Mouse (Mus musculus): Measurements from ENCODE around the gene Hist1h1t. TPM values are rescaled to one million over a fixed set of nuclear protein-coding genes. Genes with fewer than 3 reads are reported as not detected.

The Hist1h1t gene
- polyA plus RNA-seq, 1 experiment = not detected

DNA sequence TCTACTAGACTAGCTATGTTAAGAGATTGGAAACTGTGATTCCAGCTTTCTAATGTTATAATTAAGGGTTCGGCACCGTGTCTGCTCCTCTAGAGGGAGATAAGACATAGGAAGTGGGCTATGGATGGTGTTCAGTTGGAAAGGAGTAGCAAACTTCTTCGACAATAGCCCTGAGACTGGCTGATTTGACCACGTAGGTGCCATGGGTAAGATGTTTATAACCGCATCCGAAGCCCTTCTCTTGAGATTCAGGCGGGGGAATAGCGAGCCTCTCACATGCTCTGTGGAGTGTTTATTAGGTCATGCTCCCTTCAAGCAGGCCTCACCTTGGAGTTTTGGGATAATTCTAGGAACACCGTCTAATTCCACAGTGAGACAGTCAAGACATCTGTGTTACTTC lies 658 bp upstream of the Hist1h1t start:
- Histone ChIP-seq H3K4me3 (ENCODE audit: insufficient read depth, low read depth, low read length) (no peak overlapping the region), H3K36me3 (ENCODE audit: control insufficient read depth, insufficient read depth, low read length) (no peaks in the 10 kb centered on the region; the same call in 1 of the 2 replicates), H3K27me3 (replicated peaks; ENCODE audit: control insufficient read depth, insufficient read depth, low read length) (no peaks in the 10 kb centered on the region), H3K4me1 (ENCODE audit: control insufficient read depth, insufficient read depth, low read length) (peaks cover 13% of the 10 kb centered on the region; the same call in 1 of the 2 replicates), H3K27ac (ENCODE audit: insufficient read depth, low read depth, low read length) (no peak overlapping the region)
- 94% methylated on average over 9 of the region's 9 CpGs for WGBS
- DNase-seq = no peak
- TF ChIP-seq POLR2A (IDR thresholded peaks at IDR 0.05; ENCODE audit: low read depth, low read length) = no peak
- TF ChIP-seq CTCF (conservative IDR thresholded peaks at IDR 0.05; ENCODE audit: insufficient read depth, insufficient read length, low read depth, low read length) = no peak

DNA sequence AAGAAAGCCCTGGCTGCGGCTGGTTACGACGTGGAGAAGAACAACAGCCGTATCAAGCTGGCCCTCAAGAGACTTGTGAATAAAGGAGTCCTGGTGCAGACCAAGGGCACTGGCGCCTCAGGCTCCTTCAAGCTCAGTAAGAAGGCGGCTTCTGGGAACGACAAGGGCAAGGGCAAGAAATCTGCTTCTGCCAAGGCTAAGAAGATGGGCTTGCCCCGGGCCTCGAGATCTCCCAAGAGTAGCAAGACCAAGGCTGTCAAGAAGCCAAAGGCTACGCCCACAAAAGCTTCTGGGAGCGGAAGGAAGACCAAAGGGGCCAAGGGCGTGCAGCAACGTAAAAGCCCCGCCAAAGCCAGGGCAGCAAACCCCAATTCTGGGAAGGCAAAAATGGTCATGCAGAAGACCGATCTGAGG lies 454 bp downstream of the Hist1h1t start:
- H3K27ac ChIP-seq (ENCODE audit: insufficient read depth, low read depth, low read length) = no peak overlapping the region
- peaks cover 13% of the 10 kb centered on the region; the same call in 1 of the 2 replicates for H3K4me1 ChIP-seq (ENCODE audit: control insufficient read depth, insufficient read depth, low read length)
- peak; percentile 28 for DNase-seq
- WGBS = 71% methylated on average over 15 of the region's 15 CpGs
- TF ChIP-seq CTCF (conservative IDR thresholded peaks at IDR 0.05; ENCODE audit: insufficient read depth, insufficient read length, low read depth, low read length) (no peak), POLR2A (IDR thresholded peaks at IDR 0.05; ENCODE audit: low read depth, low read length) (no peak)
- no peak overlapping the region for H3K4me3 ChIP-seq (ENCODE audit: insufficient read depth, low read depth, low read length)
- no peaks in the 10 kb centered on the region; the same call in 1 of the 2 replicates for H3K36me3 ChIP-seq (ENCODE audit: control insufficient read depth, insufficient read depth, low read length)
- H3K27me3 ChIP-seq (replicated peaks; ENCODE audit: control insufficient read depth, insufficient read depth, low read length) = no peaks in the 10 kb centered on the region

DNA sequence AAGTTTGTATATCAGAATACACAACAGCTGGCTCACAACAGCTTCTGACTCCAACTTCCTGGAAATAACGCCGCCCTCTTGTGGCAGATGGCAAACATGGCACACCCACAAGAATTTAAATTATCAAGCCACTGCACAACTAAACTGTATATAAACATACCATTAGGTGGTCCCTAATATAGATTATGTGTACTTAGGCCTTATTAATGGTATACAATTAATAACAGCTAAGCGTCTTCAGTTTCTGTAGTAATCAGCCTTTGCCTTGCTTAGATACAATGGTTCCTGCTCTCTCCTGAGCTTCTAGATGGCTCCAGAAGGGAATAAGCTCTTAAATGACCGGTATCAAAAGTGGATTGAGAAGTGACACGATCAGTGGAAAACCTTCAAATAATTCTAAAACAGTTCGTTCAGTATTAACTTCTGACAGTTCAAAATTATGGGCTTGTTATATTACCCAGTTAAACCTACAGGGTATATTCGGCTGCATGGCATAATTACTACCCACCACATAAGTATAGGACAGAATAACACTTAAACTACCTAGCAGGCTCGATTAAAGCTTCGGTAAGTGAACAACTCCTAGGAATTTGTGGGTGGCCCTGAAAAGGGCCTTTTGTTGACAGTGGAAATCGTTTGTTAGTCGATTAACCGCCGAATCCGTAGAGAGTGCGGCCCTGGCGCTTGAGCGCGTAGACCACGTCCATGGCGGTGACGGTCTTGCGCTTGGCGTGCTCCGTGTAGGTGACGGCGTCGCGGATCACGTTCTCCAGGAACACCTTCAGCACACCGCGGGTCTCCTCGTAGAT lies 2.1 kb downstream of the Hist1h1t start:
- under 1% methylated on average over 30 of the region's 32 CpGs for WGBS
- TF ChIP-seq CTCF (conservative IDR thresholded peaks at IDR 0.05; ENCODE audit: insufficient read depth, insufficient read length, low read depth, low read length) (peak; percentile 73), POLR2A (IDR thresholded peaks at IDR 0.05; ENCODE audit: low read depth, low read length) (no peak)
- Histone ChIP-seq H3K27me3 (replicated peaks; ENCODE audit: control insufficient read depth, insufficient read depth, low read length) (no peaks in the 10 kb centered on the region), H3K36me3 (ENCODE audit: control insufficient read depth, insufficient read depth, low read length) (no peaks in the 10 kb centered on the region), H3K27ac (ENCODE audit: insufficient read depth, low read depth, low read length) (peak overlapping the region; percentile 15; the same call in 1 of the 2 replicates), H3K4me1 (ENCODE audit: control insufficient read depth, insufficient read depth, low read length) (peaks cover 13% of the 10 kb centered on the region; the same call in 1 of the 2 replicates), H3K4me3 (ENCODE audit: insufficient read depth, low read depth, low read length) (peak overlapping the region; percentile 51)
- DNase-seq = peak; percentile 67

DNA sequence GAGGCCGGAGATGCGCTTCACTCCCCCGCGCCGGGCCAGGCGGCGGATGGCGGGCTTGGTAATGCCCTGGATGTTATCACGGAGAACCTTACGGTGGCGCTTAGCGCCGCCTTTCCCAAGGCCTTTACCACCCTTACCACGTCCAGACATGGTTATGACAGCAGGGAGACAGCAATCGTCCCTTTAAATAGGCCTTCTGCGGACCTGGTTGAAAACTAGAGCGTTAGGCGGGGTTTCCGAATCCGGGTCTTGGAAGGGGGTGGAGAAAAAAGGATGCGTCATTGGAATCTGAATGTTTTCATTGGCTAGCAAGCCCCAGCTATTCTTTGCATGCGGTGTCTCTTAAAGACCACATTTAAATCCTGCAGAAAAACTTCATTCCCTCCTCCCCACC lies 2.7 kb downstream of the Hist1h1t start, which contains the start of gene Hist1h4c:
TSS of gene Hist1h4c (minus strand) at position 155 of the 394 bp plus-strand sequence.
- WGBS = under 1% methylated on average over 22 of the region's 22 CpGs
- peak within 1 kb of the TSS; percentile 15; the same call in 1 of the 2 replicates for H3K27ac ChIP-seq (ENCODE audit: insufficient read depth, low read depth, low read length)
- H3K4me1 ChIP-seq (ENCODE audit: control insufficient read depth, insufficient read depth, low read length) = peaks cover 9% of the 10 kb centered on the region; the same call in 1 of the 2 replicates
- H3K27me3 ChIP-seq (replicated peaks; ENCODE audit: control insufficient read depth, insufficient read depth, low read length) = no peaks in the 10 kb centered on the region
- no peaks in the 10 kb centered on the region for H3K36me3 ChIP-seq (ENCODE audit: control insufficient read depth, insufficient read depth, low read length)
- TF ChIP-seq POLR2A (IDR thresholded peaks at IDR 0.05; ENCODE audit: low read depth, low read length) (peak; percentile 99), CTCF (conservative IDR thresholded peaks at IDR 0.05; ENCODE audit: insufficient read depth, insufficient read length, low read depth, low read length) (0 out of 2 replicates have a peak, but pooled peaks have one; percentile 19)
- peak; percentile 99 for DNase-seq
- peak within 1 kb of the TSS; percentile 51 for H3K4me3 ChIP-seq (ENCODE audit: insufficient read depth, low read depth, low read length)

DNA sequence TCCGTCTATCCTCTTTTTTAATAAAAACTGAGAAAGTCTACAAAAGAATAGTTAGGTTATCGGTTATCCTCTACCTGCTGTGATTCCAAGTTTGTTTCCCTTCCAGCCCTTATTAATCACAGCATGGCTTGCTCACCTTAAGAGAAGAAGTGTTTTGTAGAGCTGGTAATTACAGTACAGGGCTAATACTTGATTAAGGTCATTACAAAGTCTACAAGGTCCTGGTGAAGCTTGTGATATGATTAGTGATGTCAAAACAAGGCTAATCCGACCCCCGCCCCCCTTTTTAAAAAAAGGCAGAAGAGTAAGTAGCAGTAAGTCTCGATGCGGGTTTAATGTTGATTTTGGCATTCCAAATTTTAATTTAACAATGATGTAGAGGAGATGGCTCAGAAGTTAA lies 3.4 kb downstream of the Hist1h1t start:
- TF ChIP-seq POLR2A (IDR thresholded peaks at IDR 0.05; ENCODE audit: low read depth, low read length) (no peak), CTCF (conservative IDR thresholded peaks at IDR 0.05; ENCODE audit: insufficient read depth, insufficient read length, low read depth, low read length) (no peak)
- H3K27me3 ChIP-seq (replicated peaks; ENCODE audit: control insufficient read depth, insufficient read depth, low read length) = no peaks in the 10 kb centered on the region
- peaks cover 5% of the 10 kb centered on the region; the same call in 1 of the 2 replicates for H3K4me1 ChIP-seq (ENCODE audit: control insufficient read depth, insufficient read depth, low read length)
- H3K36me3 ChIP-seq (ENCODE audit: control insufficient read depth, insufficient read depth, low read length) = no peaks in the 10 kb centered on the region
- DNase-seq = no peak
- no peak overlapping the region for H3K4me3 ChIP-seq (ENCODE audit: insufficient read depth, low read depth, low read length)
- H3K27ac ChIP-seq (ENCODE audit: insufficient read depth, low read depth, low read length) = no peak overlapping the region
- 69% methylated on average over 6 of the region's 6 CpGs for WGBS

DNA sequence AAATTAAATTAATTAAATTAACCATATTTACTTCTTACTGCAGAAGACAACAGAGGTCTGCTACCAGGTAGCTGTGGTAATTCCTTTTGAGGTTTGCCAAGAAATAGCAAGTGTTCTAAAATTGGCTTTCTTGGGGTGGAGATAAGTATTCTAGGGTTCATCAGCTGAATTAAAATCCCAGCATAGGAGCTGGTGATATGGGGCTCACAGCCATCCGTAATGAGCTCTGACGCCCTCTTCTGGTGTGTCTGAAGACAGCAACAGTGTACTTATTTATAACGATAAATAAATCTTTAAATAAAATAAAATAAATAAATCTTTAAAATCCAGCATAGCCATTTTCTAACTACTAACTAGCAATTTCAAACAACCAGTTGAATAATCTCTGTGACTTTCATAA lies 4.2 kb downstream of the Hist1h1t start:
- DNase-seq = no peak
- no peak overlapping the region for H3K27ac ChIP-seq (ENCODE audit: insufficient read depth, low read depth, low read length)
- no peaks in the 10 kb centered on the region; the same call in 1 of the 2 replicates for H3K4me1 ChIP-seq (ENCODE audit: control insufficient read depth, insufficient read depth, low read length)
- H3K36me3 ChIP-seq (ENCODE audit: control insufficient read depth, insufficient read depth, low read length) = no peaks in the 10 kb centered on the region; the same call in 1 of the 2 replicates
- 64% methylated on average over 3 of the region's 3 CpGs for WGBS
- H3K27me3 ChIP-seq (replicated peaks; ENCODE audit: control insufficient read depth, insufficient read depth, low read length) = no peaks in the 10 kb centered on the region
- TF ChIP-seq POLR2A (IDR thresholded peaks at IDR 0.05; ENCODE audit: low read depth, low read length) (no peak), CTCF (conservative IDR thresholded peaks at IDR 0.05; ENCODE audit: insufficient read depth, insufficient read length, low read depth, low read length) (no peak)
- H3K4me3 ChIP-seq (ENCODE audit: insufficient read depth, low read depth, low read length) = no peak overlapping the region

Measured in kidney, adult 2 months (tissue).